Mouse (Mus musculus) olfactory bulb, adult 2 months (tissue): ENCODE measurements at regions not wholly inside any gene's neighbourhood (a gene's known extent, or its start where the extent isn't known, plus 50 kb on each side); places are given as distances from the start of the nearest gene placed in this dataset.

Experiments
- CTCF ChIP-seq: fragments of 200-500 bp; IDR thresholded peaks from 2 replicates; pipeline ENCODE4 v1.5.1; 2012; ENCODE audit warnings: low read depth, mild to moderate bottlenecking, low read length, moderate library complexity; ENCODE audit not compliant: insufficient read depth
- POLR2A ChIP-seq: fragments of 200-500 bp; IDR thresholded peaks from 2 replicates; pipeline ENCODE4 v1.6.1; 2012; ENCODE audit warnings: mild to moderate bottlenecking, low read depth, low read length, moderate library complexity; ENCODE audit not compliant: insufficient read depth

DNA sequence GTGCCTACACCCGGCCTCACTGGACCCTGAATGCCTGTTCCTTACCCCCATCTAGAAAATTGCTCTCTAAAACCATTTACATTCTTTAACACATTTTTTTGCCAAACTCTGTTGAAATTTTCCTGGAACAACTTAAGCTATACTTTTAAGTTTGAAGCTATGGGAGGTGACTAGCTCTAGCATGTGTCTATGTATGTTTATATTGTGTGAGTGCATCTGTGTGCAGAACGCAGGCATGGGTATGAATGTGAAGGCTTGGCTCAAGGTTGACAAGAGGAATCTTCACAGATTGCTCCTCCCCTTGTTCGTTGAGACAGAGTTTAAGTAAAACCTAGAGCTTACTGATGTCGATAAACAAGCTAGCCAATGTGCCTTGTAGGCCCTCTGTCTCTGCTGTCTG, 135.4 kb downstream of the Rdh14 start:
- TF ChIP-seq POLR2A = no peak
- TF ChIP-seq CTCF = no peak
